Mouse (Mus musculus) hindbrain, postnatal 0 days (tissue): ENCODE measurements around the gene Dctd. TPM values are rescaled to one million over a fixed set of nuclear protein-coding genes. Genes with fewer than 3 reads are reported as not detected.

Experiments used
- ATAC-seq: fragments of 200-750 bp; cut with Nextera tagmentation; 2 replicates; pipeline ENCODE4 v1.8.0; 2017; ENCODE audit warnings: mild to moderate bottlenecking, moderate TSS enrichment, moderate library complexity
- DNase-seq: peaks from one replicate; pipeline ENCODE4 v3.0.0-alpha.2; 2015; ENCODE audit warnings: low spot score
- H3K27ac ChIP-seq: fragments of 300-500 bp; sonication (generic); 2 replicates; pipeline ENCODE4 v1.5.1; 2014; ENCODE audit warnings: mild to moderate bottlenecking
- H3K27me3 ChIP-seq: fragments of 300-500 bp; sonication (generic); 2 replicates; pipeline ENCODE4 v1.6.1; 2014; ENCODE audit warnings: low read length, mixed read lengths; ENCODE audit not compliant: insufficient read depth
- H3K36me3 ChIP-seq: fragments of 300-500 bp; sonication (generic); 2 replicates; pipeline ENCODE4 v1.6.1; 2014; ENCODE audit warnings: low read length, mixed read lengths; ENCODE audit not compliant: insufficient read depth
- H3K4me1 ChIP-seq: fragments of 300-500 bp; sonication (generic); 2 replicates; pipeline ENCODE4 v1.6.1; 2014; ENCODE audit warnings: antibody characterized with exemption, low read length, mixed read lengths; ENCODE audit not compliant: insufficient read depth
- H3K4me2 ChIP-seq: fragments of 300-500 bp; sonication (generic); 2 replicates; pipeline ENCODE4 v1.6.1; 2014; ENCODE audit warnings: low read depth, mild to moderate bottlenecking, low read length, moderate library complexity, mixed read lengths
- H3K4me3 ChIP-seq: fragments of 300-500 bp; sonication (generic); 2 replicates; pipeline ENCODE4 v1.5.1; 2014; ENCODE audit warnings: low read length
- H3K9ac ChIP-seq: fragments of 300-500 bp; sonication (generic); replicated peaks from 2 replicates; pipeline ENCODE4 v1.6.1; 2014; ENCODE audit warnings: mild to moderate bottlenecking, low read length, moderate library complexity, mixed read lengths
- H3K9me3 ChIP-seq: fragments of 300-500 bp; sonication (generic); 2 replicates; pipeline ENCODE4 v1.6.1; 2016; ENCODE audit warnings: low read length, mixed read lengths
- CTCF ChIP-seq: IDR thresholded peaks from 2 replicates; pipeline ENCODE4 v1.5.1; 2016; ENCODE audit warnings: antibody characterized with exemption, control low read depth, low read depth
- WGBS: fragments of 180-500 bp; shearing (Covaris S2); extraction: QIAGEN DNeasy Blood & Tissue Kit; methylation state at CpG from one replicate; pipeline ENCODE4 v1.1.7; 2014; 5-methylcytosine and 5-hydroxymethylcytosine counted together
- polyA plus RNA-seq: library from polyadenylated mRNA; unstranded; fragments of >200 nt; fragmentation: Nextera tagmentation; extraction: Ambion mirVana; gene quantifications from 2 replicates; pipeline ENCODE4 v1.2.1, GENCODE M21; 2015
- total RNA-seq: library from RNA; depleted of rRNA; stranded (reverse); fragments of >200 nt; gene quantifications from 2 replicates; pipeline ENCODE4 v1.2.3, GENCODE M21; 2014

Gene Dctd
- total and polyA plus RNA-seq, 2 experiments from 2014 or later: 9.8 to 18.4 TPM

DNA sequence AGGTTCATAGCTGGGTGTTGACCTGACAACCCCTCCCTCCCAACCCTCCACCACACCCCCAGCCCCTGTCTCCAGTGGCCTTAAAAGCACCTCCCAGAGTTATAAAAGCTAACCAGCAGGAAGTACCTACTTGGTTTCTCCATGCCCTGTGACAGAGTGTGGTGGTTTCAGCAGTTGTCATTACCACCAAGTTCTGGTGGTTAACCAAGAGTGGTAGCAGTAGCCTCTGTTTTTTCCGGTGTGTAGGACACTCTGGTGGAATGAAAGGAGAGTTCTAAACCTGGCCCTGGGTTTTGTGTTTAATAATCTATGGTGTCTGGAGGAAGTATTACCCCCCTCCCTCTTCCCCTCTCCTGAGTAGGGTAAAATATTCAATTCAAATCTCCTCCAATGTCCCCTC, 24.1 kb downstream of the Dctd start:
- 89% methylated on average over 1 of the region's 1 CpGs for WGBS
- Histone ChIP-seq H3K36me3 (no peaks in the 10 kb centered on the region), H3K4me2 (no peak overlapping the region), H3K9ac (no peak overlapping the region), H3K27ac (no peak overlapping the region), H3K4me1 (no peaks in the 10 kb centered on the region), H3K9me3 (peaks cover 3% of the 10 kb centered on the region; the same call in 1 of the 2 replicates), H3K4me3 (no peak overlapping the region), H3K27me3 (no peaks in the 10 kb centered on the region)
- TF ChIP-seq CTCF: no peak
- DNase-seq: no peak
- ATAC-seq: no peak

DNA sequence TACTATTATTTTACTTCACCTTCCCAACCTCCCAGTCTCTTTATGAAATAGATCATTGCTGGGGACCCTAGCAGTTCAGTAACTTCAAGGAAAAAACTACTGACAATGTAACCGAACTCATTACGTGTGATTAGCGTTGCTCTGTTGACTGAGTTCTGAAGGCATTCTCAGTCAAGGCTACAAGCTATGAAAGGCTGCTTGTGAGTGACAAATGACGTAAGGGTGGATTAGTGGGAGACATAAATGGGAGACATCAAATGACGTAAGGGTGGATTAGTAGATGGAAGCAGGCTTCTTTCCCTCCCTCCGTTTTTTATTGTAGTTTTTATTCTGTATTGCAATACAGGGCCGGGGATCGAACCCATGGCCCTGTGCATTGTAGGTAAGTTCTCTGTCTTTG, 26.0 kb downstream of the Dctd start:
- Histone ChIP-seq H3K4me1 (no peaks in the 10 kb centered on the region), H3K4me2 (no peak overlapping the region), H3K27me3 (no peaks in the 10 kb centered on the region), H3K9me3 (no peaks in the 10 kb centered on the region), H3K4me3 (no peak overlapping the region), H3K9ac (no peak overlapping the region), H3K27ac (no peak overlapping the region), H3K36me3 (no peaks in the 10 kb centered on the region; the same call in 1 of the 2 replicates)
- WGBS: 87% methylated on average over 8 of the region's 8 CpGs
- no peak for DNase-seq
- no peak for ATAC-seq
- TF ChIP-seq CTCF: no peak

DNA sequence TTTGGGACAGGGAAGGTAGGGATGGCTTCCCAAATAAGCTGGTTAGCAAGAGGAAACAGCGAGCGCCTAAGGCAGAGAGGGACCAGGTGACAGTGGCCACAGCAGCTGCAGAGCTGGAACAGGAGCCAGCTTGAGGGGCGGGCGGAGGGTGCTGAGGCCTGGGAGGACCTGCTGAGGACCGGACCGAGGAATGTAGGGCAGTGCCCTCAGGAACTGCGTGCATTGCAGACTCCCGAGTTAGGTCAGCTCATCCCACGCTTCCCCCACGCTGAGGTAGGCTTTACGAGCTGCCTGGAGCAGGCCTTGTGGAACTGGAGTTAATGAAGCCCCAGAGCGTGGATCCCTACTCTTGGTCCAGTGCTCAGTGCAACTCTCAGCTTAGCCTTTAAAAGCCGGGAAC, 28.1 kb downstream of the Dctd start:
- 79% methylated on average over 13 of the region's 13 CpGs for WGBS
- ATAC-seq (no peak), DNase-seq (no peak)
- TF ChIP-seq CTCF: no peak
- H3K4me1 ChIP-seq: no peaks in the 10 kb centered on the region
- H3K4me3 ChIP-seq: no peak overlapping the region
- no peaks in the 10 kb centered on the region for H3K27me3 ChIP-seq
- no peak overlapping the region for H3K27ac ChIP-seq
- no peak overlapping the region for H3K9ac ChIP-seq
- H3K36me3 ChIP-seq: no peaks in the 10 kb centered on the region; the same call in 1 of the 2 replicates
- H3K4me2 ChIP-seq: no peak overlapping the region
- no peaks in the 10 kb centered on the region for H3K9me3 ChIP-seq

DNA sequence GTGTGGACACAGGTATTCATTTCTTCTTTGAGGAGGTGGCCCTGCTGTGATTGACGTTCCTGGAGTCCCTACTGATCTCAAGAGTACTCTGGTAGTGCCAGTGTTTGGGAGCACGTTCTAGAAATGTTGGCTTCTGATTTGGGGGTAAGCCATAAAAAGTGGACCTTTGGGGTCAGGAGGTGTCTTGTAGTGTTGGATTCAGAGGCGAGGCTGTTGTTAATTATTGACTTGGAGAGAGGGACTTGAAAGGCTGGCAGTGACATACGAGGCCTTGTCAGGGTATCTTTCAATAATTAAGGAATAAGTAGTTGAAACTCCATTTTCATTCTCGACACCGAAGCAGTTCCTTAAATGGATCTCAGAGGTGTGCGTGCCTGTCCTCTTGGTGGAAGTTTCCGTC, 31.4 kb downstream of the Dctd start:
- Histone ChIP-seq H3K4me3 (no peak overlapping the region), H3K27me3 (no peaks in the 10 kb centered on the region), H3K4me1 (no peaks in the 10 kb centered on the region), H3K4me2 (no peak overlapping the region), H3K9ac (no peak overlapping the region), H3K9me3 (no peaks in the 10 kb centered on the region), H3K27ac (no peak overlapping the region), H3K36me3 (no peaks in the 10 kb centered on the region; the same call in 1 of the 2 replicates)
- TF ChIP-seq CTCF: no peak
- WGBS: 73% methylated on average over 8 of the region's 8 CpGs
- DNase-seq: no peak
- no peak for ATAC-seq

DNA sequence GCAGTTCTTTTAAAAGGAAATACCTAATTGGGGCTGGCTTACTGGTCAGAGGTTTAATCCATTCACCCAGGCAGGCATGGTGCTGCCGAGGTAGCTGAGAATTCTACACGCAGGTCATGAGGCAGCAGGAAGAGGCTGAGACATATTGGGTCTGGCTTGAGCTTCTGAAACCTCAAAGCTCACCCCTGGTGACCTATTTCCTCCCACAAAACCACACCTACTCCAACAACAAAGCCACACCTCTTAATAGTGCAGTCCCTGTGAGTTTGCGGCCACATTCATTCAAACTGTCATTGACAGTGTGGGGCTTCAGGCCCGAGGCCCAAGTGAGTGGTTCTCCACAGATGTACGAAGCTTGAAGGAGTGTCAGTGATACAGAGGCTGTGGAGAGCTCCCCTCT, 34.4 kb downstream of the Dctd start:
- WGBS: 95% methylated on average over 5 of the region's 5 CpGs
- Histone ChIP-seq H3K4me1 (peaks cover 4% of the 10 kb centered on the region; the same call in 1 of the 2 replicates), H3K9ac (no peak overlapping the region), H3K27me3 (no peaks in the 10 kb centered on the region), H3K4me2 (no peak overlapping the region), H3K9me3 (no peaks in the 10 kb centered on the region), H3K36me3 (no peaks in the 10 kb centered on the region; the same call in 1 of the 2 replicates), H3K27ac (no peak overlapping the region), H3K4me3 (no peak overlapping the region)
- DNase-seq (no peak), ATAC-seq (no peak)
- no peak for TF ChIP-seq CTCF

DNA sequence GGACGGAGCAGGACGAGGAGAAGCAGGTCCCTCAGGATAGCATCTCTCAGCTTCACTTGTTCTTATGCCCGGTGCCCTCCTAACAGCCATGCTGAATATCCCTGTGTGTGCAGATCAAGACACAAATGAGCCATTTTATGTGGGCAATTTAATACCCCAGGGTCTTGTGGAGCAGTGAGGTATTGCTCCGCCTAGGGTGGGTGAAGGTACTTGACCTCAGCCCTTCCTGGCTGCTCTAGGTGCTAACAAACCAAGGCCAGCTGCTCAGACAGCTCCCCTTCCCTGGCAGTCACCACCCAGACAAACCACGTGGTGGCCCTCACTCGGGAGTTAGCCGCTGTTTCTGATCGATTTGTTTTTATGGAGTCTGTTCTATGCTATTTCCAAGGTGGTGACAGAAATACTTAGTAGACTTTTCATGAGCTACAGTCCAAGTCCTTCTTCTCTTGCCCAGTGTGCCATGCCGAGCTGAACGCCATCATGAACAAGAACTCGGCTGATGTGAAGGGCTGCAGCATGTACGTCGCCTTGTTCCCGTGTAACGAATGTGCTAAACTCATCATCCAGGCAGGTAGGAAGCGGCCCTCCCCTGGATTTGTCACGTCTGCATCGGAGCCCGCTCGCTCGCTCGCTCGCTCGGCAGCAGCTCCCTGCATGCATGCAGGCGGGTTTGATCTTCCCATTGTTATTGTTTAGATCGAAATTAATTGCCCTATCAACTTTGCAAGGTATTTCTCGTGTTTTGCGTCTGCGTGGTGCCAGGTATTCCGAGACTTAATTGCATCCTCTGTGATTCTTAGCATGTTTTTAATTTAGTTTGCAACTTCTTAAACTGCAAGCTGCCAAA, 38.1 kb downstream of the Dctd start:
- H3K4me3 ChIP-seq: peak overlapping the region; percentile 15
- no peaks in the 10 kb centered on the region for H3K9me3 ChIP-seq
- H3K4me2 ChIP-seq: peak overlapping the region; percentile 44
- ATAC-seq (peak; percentile 33; the same call in 1 of the 2 replicates), DNase-seq (peak; percentile 51)
- H3K27ac ChIP-seq: no peak overlapping the region
- no peak for TF ChIP-seq CTCF
- peaks cover 8% of the 10 kb centered on the region; the same call in 1 of the 2 replicates for H3K4me1 ChIP-seq
- 52% methylated on average over 30 of the region's 30 CpGs for WGBS
- no peak overlapping the region for H3K9ac ChIP-seq
- H3K27me3 ChIP-seq: no peaks in the 10 kb centered on the region
- no peaks in the 10 kb centered on the region for H3K36me3 ChIP-seq

DNA sequence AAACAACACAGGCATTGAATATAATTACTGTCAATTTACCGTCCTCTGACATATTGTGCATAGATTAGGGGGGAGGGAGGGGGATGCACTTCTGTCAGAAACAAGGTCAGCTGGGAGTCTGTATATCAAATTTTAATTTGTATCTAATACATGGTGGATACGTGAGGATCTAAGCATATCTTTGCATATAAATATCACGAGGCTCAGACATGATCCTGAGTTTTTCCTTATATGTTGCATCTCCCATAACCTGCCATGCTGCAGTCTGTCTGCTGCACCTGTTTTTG, 38.7 kb downstream of the Dctd start:
- Histone ChIP-seq H3K36me3 (no peaks in the 10 kb centered on the region), H3K4me2 (peak overlapping the region; percentile 44), H3K27me3 (no peaks in the 10 kb centered on the region), H3K9ac (no peak overlapping the region), H3K4me3 (peak overlapping the region; percentile 15; the same call in 1 of the 2 replicates), H3K4me1 (peaks cover 8% of the 10 kb centered on the region; the same call in 1 of the 2 replicates), H3K9me3 (no peaks in the 10 kb centered on the region), H3K27ac (no peak overlapping the region)
- no peak for ATAC-seq
- no peak for TF ChIP-seq CTCF
- WGBS: 36% methylated on average over 3 of the region's 3 CpGs
- peak; percentile 22 for DNase-seq
